Mouse (Mus musculus): ENCODE data around the gene Fbln5. TPM values are rescaled to one million over a fixed set of nuclear protein-coding genes. Genes with fewer than 3 reads are reported as not detected.
A peak's percentile ranks its signal among the peaks of the same experiment; 100 is the strongest.

Gene Fbln5
- polyA plus RNA-seq, 1 experiment from 2014 or later, result 70.9 TPM

- H3K27ac ChIP-seq (replicated peaks), result no peak overlapping the region
These were observed 41.1 kb downstream of the Fbln5 start for GRCm38 (mm10) chr12:101777613-101778325.

GRCm38 (mm10) chr12:101776383-101776782, 42.5 kb downstream of the Fbln5 start:
- no peak overlapping the region for H3K4me3 ChIP-seq (ENCODE audit: low read depth, low read length)
- H3K36me3 ChIP-seq (ENCODE audit: control insufficient read depth, insufficient read depth, low read length), result no peaks in the 10 kb centered on the region
- H3K4me2 ChIP-seq (replicated peaks; ENCODE audit: low read depth), result no peak overlapping the region
- H3K9me3 ChIP-seq (ENCODE audit: control insufficient read depth, low read length), result no peaks in the 10 kb centered on the region
- no peak for TF ChIP-seq EP300 (optimal IDR thresholded peaks at IDR 0.05)
- TF ChIP-seq CTCF (IDR thresholded peaks at IDR 0.05; ENCODE audit: low read depth), result no peak
- H3K27ac ChIP-seq (replicated peaks), result no peak overlapping the region
- H3K27me3 ChIP-seq (ENCODE audit: control insufficient read depth, insufficient read depth, low read length), result no peaks in the 10 kb centered on the region
- 46% methylated on average over 5 of the region's 5 CpGs for WGBS
- ATAC-seq (ENCODE audit: low FRiP score, low TSS enrichment), result no peak
- no peak overlapping the region for H3K9ac ChIP-seq (ENCODE audit: low read length)
- peak; percentile 49 for DNase-seq (ENCODE audit: low spot score)
- no peaks in the 10 kb centered on the region for H3K4me1 ChIP-seq (replicated peaks; ENCODE audit: control insufficient read depth, insufficient read depth)

More at GRCm38 (mm10) chr12:101777613-101778325, 41.1 kb downstream of the Fbln5 start:
- no peak overlapping the region for H3K4me2 ChIP-seq (replicated peaks; ENCODE audit: low read depth)
- H3K4me1 ChIP-seq (replicated peaks; ENCODE audit: control insufficient read depth, insufficient read depth), result no peaks in the 10 kb centered on the region
- H3K9ac ChIP-seq (ENCODE audit: low read length), result no peak overlapping the region
- no peaks in the 10 kb centered on the region for H3K27me3 ChIP-seq (ENCODE audit: control insufficient read depth, insufficient read depth, low read length)
- no peak for TF ChIP-seq EP300 (optimal IDR thresholded peaks at IDR 0.05)
- TF ChIP-seq CTCF (IDR thresholded peaks at IDR 0.05; ENCODE audit: low read depth), result no peak
- DNase-seq (ENCODE audit: low spot score), result no peak
- no peak overlapping the region for H3K4me3 ChIP-seq (ENCODE audit: low read depth, low read length)
- ATAC-seq (ENCODE audit: low FRiP score, low TSS enrichment), result no peak
- H3K36me3 ChIP-seq (ENCODE audit: control insufficient read depth, insufficient read depth, low read length), result no peaks in the 10 kb centered on the region
- no peaks in the 10 kb centered on the region for H3K9me3 ChIP-seq (ENCODE audit: control insufficient read depth, low read length)
- WGBS, result 50% methylated on average over 9 of the region's 9 CpGs

- TF ChIP-seq EP300 (optimal IDR thresholded peaks at IDR 0.05), result no peak
- no peak for TF ChIP-seq CTCF (IDR thresholded peaks at IDR 0.05; ENCODE audit: low read depth)
- Histone ChIP-seq H3K4me1 (replicated peaks; ENCODE audit: control insufficient read depth, insufficient read depth) (no peaks in the 10 kb centered on the region), H3K27me3 (ENCODE audit: control insufficient read depth, insufficient read depth, low read length) (no peaks in the 10 kb centered on the region), H3K9me3 (ENCODE audit: control insufficient read depth, low read length) (no peaks in the 10 kb centered on the region), H3K9ac (ENCODE audit: low read length) (no peak overlapping the region), H3K4me2 (replicated peaks; ENCODE audit: low read depth) (no peak overlapping the region), H3K36me3 (ENCODE audit: control insufficient read depth, insufficient read depth, low read length) (no peaks in the 10 kb centered on the region), H3K27ac (replicated peaks) (no peak overlapping the region), H3K4me3 (ENCODE audit: low read depth, low read length) (no peak overlapping the region)
- ATAC-seq (ENCODE audit: low FRiP score, low TSS enrichment) (no peak), DNase-seq (ENCODE audit: low spot score) (no peak)
- 40% methylated on average over 4 of the region's 4 CpGs for WGBS
These were observed 44.7 kb downstream of the Fbln5 start for GRCm38 (mm10) chr12:101774116-101774515.

- ATAC-seq (ENCODE audit: low FRiP score, low TSS enrichment), result peak; percentile 84
- whole genome bisulfite sequencing, result 30% methylated on average over 3 of the region's 3 CpGs
These were observed 45.9 kb downstream of the Fbln5 start for GRCm38 (mm10) chr12:101772962-101773361.

DNA sequence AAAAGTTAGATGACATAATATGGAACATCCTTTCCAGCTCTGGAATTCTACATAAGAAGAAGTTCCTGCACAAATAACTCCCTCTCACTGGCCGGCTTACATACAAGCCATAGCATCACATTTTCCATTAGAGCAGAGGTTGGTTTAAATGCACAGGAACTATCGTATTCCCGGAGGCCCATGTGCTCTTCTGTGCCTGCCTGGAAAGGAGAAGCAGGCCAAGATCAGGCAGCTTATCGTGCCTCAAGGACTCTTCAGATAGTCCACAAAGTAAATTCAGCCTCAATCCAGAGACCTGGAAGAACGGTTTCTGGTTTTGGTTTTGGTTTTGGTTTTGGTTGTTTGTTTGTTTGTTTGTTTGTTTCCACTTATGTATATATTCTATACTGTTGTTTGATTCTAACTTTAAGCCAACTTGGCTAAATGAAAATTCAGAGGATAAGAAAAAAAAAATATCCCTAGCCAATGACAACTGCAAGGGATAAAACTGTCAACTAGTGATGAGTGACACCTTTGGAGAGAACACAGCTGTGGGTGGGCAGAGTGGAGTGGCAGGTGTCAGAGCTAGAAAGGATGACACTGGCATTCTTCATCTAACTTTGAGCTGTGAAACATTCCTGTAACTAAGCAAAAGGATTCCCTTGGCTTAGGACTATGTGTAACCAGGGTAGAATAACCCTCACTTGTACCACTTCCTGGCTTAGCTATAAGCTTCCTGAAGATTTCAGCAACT, 48.4 kb downstream of the Fbln5 start:
- Histone ChIP-seq H3K27ac (replicated peaks) (no peak overlapping the region), H3K4me3 (ENCODE audit: low read depth, low read length) (no peak overlapping the region), H3K9ac (ENCODE audit: low read length) (no peak overlapping the region), H3K4me1 (replicated peaks; ENCODE audit: control insufficient read depth, insufficient read depth) (no peaks in the 10 kb centered on the region), H3K36me3 (ENCODE audit: control insufficient read depth, insufficient read depth, low read length) (no peaks in the 10 kb centered on the region), H3K4me2 (replicated peaks; ENCODE audit: low read depth) (no peak overlapping the region), H3K27me3 (ENCODE audit: control insufficient read depth, insufficient read depth, low read length) (no peaks in the 10 kb centered on the region), H3K9me3 (ENCODE audit: control insufficient read depth, low read length) (no peaks in the 10 kb centered on the region)
- TF ChIP-seq EP300 (optimal IDR thresholded peaks at IDR 0.05) (no peak), CTCF (IDR thresholded peaks at IDR 0.05; ENCODE audit: low read depth) (no peak)
- DNase-seq (ENCODE audit: low spot score), result no peak
- no peak for ATAC-seq (ENCODE audit: low FRiP score, low TSS enrichment)
- WGBS, result 79% methylated on average over 5 of the region's 5 CpGs

More at GRCm38 (mm10) chr12:101772962-101773361, 45.9 kb downstream of the Fbln5 start:
- no peak overlapping the region for H3K4me2 ChIP-seq (replicated peaks; ENCODE audit: low read depth)
- H3K4me1 ChIP-seq (replicated peaks; ENCODE audit: control insufficient read depth, insufficient read depth), result no peaks in the 10 kb centered on the region
- peak overlapping the region; percentile 24; the same call in 1 of the 2 replicates for H3K27ac ChIP-seq (replicated peaks)
- H3K9ac ChIP-seq (ENCODE audit: low read length), result no peak overlapping the region
- H3K4me3 ChIP-seq (ENCODE audit: low read depth, low read length), result no peak overlapping the region
- H3K9me3 ChIP-seq (ENCODE audit: control insufficient read depth, low read length), result no peaks in the 10 kb centered on the region
- DNase-seq (ENCODE audit: low spot score), result peak; percentile 64
- no peaks in the 10 kb centered on the region for H3K36me3 ChIP-seq (ENCODE audit: control insufficient read depth, insufficient read depth, low read length)
- TF ChIP-seq EP300 (optimal IDR thresholded peaks at IDR 0.05), result no peak
- no peak for TF ChIP-seq CTCF (IDR thresholded peaks at IDR 0.05; ENCODE audit: low read depth)
- H3K27me3 ChIP-seq (ENCODE audit: control insufficient read depth, insufficient read depth, low read length), result no peaks in the 10 kb centered on the region

Data from stomach, postnatal 0 days (tissue).